Mouse (Mus musculus): ENCODE data around the gene Satb1. TPM values are rescaled to one million over a fixed set of nuclear protein-coding genes. Genes with fewer than 3 reads are reported as not detected.

The Satb1 gene
- 12.5 TPM for polyA plus RNA-seq (2014; fragmentation: Illumina TruSeq; extraction: RNeasy Lipid Tissue Mini Kit (QIAGEN cat#74804); ENCODE audit: low read depth, low replicate concordance)

GRCm38 (mm10) chr17:51832900-51833577, at the start of gene Satb1:
TSS of gene Satb1 (minus strand) at chr17:51833290.

All from adipose tissue, adult 10 weeks (tissue).